Mouse (Mus musculus) right cerebral cortex, postnatal 25 days (tissue): ENCODE data around the gene Ttc21b.
A peak's percentile ranks its signal among the peaks of the same experiment; 100 is the strongest.
"Not testable (repeated sequence)": the region's sequence is repeated elsewhere in the genome, so short reads cannot be mapped to it uniquely, and the experiment has no call there.

Experiments used
- DNase-seq: peaks from one replicate; pipeline ENCODE4 v3.0.0; 2022

Gene Ttc21b

DNA sequence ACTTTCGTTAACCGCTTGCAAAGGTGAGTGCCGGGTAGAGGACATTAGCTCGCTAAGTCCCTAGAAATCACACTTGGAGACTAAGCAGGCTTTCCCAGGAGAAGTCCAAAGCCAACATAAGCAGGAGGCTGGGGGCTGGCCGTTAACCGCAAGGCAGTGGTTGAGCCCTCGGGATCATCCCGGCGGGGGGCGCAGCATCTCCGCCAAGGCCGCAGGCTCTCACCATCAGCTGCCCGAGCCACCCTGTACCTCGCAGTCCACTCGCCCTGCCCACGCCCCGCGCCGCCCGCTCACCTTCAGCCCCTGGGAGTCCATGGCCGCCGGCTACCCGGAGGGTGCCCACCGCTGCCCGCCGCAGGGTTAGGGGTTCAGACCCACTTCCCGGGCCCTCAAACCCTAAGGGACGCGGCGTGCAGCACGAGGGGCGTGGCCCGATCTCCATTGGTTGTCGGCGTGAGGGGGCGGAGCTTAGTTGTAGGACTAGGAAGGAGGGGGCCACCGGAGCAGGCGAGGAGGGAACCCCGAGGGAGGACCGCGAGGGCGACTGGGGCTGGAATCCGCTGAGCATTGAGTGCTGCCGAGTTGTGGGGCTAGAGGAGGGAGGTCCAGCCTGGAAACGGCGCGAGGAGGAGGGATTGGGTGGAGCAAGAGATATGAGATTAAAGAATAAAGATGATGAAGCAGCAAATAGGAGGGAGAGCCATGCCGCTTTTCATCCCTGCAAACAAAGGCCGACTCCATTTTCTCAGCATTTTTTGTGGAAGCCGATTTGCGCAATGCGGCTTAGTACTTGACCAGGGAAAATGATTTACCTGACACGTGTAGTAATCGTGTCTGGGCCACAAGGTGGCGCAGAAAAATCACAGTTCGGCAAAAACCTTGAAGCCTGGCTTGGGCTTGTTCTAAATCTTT is at the start of gene Ttc21b:
Ttc21b (minus strand) TSS at position 398 of the 912 bp plus-strand sequence.
- DNase-seq = peak; percentile 97

DNA sequence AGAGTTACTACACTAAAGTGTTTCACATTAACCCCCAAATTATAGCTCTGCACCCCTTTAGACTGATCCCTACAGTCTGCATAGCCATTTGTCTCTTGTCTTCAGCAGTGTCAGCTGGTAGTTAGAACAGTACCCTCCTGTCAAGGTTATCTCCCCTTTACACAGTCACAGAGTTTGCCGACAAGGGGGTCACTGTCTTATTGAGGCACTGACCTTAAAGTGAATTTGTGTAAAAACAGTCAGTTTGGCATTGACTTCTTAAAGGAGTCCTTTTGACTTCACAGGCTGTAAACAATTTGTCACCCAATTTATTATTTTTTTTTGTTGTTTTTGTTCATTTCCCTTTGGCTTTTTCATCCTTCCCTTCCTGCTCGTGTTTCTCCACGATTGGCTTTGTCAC is 16.1 kb upstream of the Ttc21b start:
- no peak for DNase-seq

DNA sequence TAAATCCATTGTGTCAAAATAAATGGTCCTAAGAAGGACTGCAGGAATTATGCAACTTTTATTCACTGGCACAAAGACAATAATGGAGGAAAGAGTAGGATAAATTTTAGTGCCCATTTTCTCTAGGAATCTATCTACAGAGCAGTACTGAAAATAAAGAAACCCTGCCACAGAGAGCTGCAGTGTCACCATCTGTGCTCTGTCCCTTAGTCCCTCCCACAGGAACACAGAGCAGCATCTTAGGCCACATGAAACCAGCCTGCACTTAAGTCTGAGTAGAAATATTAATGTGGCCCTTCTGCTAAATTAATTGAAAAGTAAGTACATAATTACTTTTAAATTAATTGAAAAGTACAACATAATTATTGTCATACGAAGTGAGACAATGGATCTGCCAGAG is 12.4 kb downstream of the Ttc21b start:
- DNase-seq = no peak

DNA sequence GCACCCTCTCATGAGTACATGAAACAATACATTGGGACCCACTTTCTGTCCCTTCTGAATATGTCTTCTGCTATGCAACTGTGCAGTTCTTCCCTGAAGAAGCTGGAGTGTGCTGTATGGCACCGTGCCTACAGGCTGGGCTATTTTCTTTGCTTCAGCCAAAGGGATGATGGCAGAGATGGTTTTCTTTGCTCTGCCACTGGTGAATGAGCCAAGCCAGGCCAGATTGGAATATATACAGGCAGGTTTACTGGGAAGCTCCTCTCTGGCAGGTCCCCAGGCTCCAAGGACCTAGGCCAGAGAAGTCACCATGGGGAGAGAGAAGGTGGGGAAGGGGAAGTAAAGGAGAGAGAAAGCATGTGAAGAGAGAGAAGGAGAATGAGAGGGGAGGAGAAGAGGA is 16.1 kb downstream of the Ttc21b start:
- DNase-seq = no peak

DNA sequence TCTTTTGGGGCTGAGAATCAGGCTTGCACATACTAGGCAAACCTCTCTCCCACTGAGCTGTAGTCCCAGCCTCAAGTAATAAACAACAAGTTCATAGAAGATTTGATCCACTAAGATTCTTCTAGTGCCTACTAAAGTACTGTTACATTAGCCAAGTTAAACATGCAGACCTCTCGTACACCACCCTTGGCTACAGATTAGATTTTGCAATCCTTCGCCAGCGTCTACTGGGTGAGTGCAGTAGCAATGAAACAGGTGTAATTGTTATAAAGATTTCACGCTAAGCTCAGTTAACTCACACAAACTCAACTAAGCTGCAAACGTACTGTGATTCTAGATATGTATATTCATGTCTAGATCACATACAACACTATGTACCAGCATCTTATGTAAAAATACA is 17.5 kb downstream of the Ttc21b start:
- DNase-seq = no peak

DNA sequence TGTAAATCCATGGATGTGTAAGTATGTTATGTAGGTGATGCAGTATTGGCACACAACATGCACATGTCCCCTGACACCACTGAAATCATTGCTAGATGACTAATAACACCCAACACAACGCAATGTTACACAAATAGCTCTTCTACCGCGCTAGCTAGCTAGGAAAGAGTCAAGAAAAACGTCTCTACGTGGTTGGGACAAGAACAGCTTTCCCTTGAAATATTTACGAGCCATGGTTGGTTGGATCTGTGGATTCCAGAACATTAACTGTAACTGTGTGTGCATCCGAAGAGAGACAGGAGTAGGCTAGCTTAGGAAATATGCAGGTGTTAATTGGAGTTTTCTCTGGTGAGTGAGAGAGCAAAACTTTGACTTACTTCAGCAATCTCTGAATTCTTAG is 35.5 kb downstream of the Ttc21b start:
- DNase-seq = no peak

DNA sequence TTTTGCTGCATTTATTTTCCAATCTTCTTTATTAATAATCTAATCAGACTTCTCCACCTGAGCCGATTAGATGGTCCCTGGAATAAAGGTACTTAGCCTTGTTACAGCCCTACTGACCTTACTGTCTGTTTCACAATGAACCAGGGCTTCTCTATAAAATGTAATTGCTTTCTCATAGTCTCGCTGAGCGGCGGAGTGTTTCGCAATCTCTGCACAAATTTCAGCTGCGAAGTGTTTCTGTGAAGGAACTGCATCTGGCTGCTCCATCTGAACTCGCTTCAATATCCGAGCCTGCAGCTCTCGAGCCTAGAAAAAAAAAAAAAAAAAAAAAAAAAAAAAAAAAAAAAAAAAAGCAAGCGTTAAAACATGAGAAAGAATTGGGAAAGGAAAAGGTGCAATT is 46.5 kb downstream of the Ttc21b start:
- DNase-seq = no peak

DNA sequence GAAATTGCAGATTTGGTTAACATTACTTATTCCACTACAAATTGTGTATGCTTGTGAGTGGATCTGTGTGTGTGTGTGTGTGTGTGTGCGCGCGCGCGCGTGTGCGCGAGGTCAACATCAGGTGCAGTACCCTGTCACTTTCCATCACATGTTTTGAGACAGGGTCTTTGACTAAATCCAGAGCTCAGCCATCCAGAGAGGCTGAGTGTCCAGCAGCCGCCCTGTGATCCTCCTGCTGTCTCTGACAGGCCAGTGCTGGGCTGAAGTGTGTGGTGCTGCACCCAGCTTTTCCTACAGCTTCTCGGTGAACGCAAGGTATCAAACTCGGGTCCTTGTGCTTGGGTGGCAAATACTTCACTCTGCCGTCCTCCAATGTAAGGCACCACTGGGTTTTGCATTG is 47.1 kb downstream of the Ttc21b start:
- no peak for DNase-seq

DNA sequence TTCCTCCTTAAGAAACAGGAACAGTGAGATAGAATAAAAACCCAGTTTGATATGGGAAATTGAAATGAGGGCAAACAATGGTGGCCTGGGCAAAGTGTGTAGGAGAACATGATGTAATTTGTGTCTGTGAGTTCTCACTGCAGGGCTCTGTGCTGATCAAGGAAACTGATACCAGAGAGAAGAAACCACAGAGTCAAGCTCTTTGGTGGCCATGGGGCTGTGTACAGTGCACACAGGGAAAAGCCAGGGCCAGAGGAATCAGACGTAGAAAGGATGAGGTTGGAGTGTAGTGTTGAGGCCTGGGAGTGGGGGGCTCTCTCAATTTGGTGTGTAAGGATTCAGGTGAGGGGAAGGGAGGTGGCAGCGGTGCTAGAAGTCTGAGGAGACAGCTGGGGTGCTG is 49.6 kb downstream of the Ttc21b start:
- DNase-seq = no peak

DNA sequence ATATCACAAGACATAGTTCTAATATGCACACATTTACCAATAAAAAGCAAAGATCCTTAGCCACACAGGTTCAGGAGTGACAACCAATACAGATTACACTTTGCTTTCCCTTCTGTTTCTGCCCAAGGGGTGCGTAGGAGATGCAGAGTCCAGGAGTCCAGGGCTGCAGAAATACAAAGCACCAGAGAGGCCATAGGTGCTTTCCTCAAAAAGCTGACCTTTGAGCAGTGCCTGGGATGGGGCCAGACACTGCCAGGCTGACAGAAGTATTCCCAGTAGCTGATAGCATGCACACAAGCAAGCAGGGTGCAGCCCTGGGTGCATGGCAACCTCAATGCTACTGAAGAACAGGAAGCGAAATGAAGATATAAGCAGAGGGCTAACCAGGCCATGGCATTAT is 52.2 kb downstream of the Ttc21b start:
- DNase-seq = no peak

DNA sequence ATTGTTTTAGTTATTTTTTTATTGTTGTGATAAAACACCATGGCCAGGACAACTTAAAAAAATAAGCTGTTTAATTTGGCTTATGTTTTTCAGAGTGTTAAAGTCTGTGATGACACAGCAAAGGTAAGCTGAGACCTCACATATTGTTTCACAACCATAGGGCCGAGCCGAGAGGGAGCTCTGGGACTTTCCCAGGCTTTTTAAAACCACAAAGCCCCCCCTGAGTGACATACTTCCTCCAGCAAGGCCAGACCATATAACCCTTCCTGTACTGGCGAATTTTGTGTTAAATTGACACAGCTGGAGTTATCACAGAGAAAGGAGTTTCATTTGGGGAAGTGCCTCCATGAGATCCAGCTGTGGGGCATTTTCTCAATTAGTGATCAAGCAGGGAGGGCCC is 56.2 kb downstream of the Ttc21b start:
- DNase-seq = no peak

DNA sequence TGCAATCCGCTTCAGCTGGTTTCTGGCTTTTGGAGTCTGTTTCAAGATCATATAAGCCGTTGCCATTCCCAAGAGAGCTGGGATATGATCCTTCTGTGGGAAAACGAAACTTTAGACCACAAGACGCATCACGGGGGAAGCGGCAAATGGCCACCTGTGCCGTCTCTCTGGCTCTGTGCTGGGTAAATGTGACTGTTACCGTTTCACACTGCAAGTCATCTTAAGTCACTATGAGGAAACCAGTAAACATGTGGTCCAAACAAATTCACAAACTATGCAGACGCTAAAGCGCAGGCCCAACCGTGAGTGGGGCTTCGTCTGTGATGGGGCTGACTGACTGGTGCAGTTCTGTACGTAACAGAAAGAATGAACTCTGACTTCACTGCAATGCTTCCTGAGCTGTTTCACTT is 64.7 kb downstream of the Ttc21b start:
- DNase-seq = no peak

DNA sequence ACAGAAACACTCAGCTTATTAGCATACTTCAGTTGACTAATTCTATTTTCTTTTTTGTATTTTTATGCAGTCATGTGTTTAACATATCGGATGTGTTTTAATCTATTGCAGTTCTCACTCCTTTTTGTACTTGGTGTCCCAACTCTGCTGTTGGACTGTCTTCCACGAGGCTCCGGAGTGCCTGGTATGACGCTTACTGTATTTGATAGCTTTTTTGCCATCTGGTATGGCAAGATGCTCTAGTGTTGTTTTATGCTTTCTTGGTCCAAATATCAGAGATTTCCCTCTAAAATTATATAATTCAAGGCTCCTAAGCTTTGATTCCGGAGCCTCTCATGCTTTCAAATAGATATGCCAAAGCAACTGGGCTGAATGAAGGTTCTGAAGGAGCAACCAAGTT is 66.3 kb downstream of the Ttc21b start:
- DNase-seq = no peak

DNA sequence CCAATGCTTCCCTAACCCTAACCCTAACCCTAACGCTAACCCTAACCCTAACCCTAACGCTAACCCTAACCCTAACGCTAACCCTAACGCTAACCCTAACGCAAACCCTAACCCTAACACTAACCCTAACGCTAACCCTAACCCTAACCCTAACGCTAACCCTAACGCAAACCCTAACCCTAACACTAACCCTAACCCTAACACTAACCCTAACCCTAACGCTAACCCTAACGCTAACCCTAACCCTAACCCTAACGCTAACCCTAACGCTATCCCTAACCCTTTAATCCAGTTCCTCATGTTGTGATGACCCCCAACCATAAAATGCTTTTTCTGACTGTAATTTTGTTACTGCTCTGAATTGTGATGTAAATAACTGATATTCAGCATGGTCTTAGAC is 67.2 kb downstream of the Ttc21b start:
- not testable (repeated sequence) for DNase-seq

DNA sequence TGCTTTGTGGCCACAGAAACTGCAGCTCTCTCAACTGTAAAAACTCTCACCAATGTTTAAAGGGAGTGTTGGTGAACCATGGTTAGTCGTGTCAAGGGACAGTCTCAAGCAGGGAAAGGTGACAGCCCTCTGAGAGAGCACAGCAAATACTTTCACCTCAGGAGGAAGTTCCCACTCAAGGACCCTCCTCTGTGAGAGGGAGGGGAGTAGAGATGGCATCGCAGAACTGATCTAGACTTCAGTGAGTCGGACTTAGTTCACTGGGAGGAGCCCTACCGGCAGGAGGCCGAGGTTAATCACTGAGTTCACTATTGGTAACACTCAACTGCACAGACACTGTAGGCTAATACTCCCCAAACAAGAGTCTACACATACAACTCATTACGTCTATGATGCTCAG is 68.9 kb downstream of the Ttc21b start:
- DNase-seq = no peak

DNA sequence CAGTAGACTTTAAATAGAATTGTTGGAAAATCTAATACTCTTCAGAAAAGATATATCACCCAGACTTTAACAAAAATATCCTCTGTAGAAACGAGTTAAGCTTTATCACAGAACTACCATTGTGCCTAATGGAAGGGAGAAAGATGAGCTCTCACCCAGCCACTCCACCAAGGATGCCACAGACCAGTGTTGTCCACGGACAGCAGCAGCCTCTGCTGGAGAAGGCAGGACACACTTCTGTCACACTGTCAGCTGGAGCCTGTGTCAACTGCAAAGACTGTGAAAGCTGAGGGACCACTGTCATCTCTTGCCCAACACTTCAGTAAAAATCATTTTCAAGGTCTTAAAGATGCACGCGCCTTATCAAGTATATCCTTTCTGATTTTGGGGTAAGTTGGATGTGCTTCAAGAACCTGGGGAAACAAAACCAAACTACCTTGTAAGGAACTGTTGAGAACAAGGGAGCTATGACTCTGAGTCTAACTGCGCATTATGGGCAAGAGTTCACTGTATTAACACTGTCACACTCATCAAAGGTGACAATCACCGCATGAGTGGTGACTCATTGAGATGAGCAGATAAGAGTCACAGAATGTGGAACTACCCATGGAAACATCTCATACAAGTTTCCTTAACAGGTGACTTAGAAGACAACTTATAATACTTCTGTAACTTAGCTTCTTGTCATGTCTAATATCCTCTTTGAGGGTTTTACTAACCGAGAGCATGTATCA is 71.8 kb downstream of the Ttc21b start:
- no peak for DNase-seq

DNA sequence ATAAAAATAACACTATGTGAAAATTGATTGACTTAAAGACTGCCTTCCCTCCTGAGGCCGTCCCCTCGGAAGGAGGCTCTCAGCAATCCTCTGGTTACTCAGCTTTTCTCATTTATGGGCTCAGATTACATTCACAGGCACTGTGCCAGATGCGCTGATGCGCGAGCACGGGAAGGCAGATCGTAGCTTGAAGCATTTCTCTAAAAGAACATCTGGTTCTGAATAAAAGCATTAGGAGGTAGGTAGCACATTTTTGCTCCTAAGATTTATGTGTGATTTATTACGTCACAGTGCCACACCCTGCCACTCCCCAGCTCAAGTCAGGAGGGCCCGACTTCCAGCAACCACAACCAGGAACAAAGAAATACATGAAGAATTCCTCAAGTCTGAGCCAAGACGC is 76.1 kb downstream of the Ttc21b start:
- peak; percentile 36 for DNase-seq

DNA sequence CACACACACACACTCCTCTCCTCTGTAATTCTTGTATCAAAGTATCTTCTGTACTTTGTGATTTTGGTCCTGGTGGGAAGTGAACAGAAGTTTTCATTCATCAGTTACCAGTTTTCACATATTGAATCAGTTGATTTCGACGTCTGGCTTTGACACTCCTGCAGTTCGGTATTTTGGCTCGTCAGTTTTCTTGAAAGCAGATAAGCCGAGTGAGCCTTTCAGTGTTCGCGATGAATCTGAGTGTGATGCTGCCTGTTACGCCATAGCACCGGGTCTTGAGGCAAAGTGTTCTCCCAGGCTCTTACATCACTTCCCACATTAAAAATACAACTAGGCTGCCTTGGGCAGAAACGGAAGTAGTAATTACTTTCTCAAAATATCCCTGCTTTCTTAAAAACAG is 76.6 kb downstream of the Ttc21b start:
- no peak for DNase-seq

DNA sequence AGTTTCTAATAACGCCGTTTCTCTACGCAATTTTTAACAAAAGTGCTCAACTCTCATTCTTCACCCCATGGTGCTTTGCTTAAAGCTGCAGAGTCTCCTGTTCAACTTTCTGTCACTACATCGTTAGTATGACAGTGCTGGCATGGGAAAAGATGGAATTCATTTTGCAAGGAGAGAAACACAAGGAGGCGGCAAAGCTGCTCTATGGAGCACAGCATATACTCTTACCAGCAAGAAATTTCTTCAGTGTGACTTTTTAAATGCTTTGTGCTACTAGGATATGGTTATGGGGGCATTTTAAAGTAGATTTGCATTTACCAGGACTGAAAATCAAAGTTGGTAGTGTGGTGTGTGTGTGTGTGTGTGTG is 77.6 kb downstream of the Ttc21b start:
- DNase-seq = no peak

DNA sequence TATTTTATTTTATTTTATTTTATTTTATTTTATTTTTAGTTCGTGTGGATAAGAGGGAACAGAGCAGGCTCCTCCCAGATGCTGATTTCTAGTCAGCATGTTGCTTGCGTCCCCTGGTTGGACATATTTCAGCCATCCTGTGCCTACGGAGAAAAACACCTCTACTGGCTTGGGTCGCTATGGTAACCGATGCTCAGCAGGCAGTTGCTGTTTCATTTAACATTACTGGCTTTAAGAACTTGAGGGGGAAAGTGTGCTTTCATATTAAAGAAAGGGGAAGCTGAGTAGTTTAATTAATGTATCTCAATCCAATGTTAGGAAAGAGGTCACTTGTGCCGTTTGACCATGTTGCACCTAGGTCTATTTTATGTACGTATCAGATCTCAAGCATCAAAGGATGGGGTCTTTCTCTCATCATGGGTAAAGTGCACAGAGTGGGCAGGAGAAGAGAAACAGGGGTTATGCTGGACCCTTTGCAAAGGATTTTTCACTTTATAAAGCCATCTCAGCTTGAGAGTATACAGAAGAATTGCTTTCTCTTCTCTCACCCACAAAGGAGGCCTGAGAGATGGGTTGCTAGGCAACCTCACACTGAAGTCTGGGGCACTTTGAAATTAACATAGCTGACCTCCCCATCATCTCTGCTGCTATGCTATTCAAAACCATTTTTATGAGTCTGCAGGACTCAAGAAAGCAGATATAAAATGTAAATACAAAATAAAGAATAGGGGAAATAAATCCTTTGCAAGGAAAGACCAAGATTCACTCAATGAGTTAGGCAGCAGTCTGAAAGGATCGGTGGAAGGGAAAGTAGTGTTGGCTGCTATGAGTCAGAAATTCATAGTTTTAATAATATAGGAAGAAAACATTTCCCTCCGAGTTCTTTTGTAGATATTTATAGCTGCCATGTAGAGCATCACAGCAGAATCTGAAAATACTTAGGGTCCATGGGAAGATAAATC is 78.2 kb downstream of the Ttc21b start:
- no peak for DNase-seq

DNA sequence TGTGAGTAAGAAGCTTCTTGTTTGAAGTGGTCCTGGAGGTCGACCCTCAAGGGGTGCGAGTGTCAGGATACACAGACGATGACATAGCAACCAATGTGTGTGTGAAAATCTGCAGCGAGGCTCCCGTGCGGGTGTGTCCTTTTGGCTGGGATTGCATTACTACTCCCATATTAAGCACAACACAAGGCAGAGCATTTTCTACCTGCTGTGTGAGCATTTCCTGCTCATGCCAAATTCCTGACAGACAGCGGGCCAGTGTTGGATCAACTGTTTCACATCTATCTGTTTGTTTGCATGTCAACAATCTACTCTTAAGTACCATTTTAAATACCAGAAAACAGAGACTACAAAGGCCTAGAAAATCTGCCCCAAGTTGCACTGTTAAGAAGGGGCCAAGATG is 79.4 kb downstream of the Ttc21b start:
- DNase-seq = no peak

DNA sequence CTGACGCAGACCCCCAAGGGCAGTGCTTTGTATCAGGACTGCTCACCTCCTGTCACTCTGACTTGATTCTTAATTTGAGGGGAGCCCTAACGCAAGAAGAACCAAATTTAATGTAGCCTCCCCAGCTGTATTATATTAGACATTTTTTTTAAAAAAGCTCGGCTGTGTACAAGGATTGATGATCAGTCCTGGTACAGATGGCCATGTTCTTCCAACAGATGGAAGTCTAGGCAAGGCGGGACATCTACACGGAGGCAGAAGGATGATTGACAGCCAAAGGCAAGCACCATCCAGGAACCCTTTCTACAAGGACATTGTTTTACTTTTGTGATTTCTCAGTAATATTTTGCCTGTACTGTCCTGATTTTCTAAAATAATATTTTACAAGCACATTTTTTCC is 83.3 kb downstream of the Ttc21b start:
- DNase-seq = no peak

DNA sequence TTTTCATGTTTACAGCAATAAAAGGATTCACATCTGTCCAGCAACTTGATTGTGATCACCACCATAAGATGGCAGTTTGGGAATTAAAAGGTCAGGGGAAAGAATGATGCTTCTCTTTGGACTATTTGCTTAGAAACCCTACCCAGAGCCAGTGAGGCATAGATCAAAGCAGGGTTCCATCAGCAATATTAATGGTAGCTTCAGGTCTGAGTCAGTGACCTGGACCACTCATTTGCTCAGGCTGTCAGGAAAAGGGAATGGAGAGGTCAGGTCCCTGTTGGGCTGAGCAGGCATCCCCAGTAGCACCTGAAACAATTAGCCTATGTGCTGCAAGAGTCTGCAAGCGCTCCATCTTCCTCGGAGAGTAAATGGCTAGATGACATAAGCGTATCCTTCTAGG is 84.8 kb downstream of the Ttc21b start:
- DNase-seq = no peak
